In the genomic region with DNA sequence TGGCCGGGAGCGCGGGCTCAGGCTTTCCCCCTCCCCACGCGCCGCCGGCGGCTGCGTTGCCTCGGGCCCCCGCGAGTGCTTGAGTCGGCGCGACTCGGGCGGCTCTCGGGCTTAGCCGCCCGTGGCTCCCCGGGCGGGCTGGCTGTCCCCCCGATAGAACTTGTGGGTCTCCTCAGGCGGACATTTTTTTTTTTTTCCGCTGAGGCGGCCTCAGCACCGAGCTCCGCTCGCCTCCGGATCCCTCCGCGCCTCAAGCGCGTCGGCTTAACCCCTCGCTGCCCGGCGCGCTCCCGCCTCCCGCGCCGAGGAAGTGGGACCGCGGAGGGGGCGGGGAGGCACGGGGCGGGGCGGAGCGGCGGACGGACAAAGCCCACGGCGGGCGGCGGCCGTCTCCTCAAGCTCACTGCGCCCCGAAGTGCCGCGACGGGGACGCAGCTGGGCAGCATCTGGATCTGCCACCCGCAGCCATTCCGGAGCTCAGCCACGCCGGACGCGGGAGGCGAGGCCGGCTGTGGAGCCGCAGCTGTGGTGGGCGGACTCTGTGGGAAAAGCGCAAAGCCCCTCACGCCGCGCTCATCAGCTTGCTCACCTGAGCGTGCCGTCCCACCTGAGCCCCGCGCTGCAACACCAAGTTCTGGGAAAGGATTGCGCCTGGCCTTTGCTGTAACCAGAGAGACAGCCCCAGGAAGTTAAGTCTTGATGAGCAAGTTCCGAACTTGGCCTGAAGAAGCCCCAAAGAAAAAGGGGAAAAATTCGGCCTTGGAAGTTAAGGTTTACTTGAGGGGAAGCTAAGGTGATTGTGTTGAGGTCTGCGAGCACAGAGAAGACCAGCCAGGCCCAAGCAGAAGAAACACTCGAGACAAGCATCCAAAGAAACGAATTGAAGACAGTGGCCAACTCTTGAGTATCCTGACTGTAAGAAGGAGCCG, we compare ENCODE assay signal across 8 mouse cellular contexts. TPM values are rescaled to one million over a fixed set of nuclear protein-coding genes. Genes with fewer than 3 reads are reported as not detected.
DNase-seq lines count a peak whose midpoint lies in the region; ATAC-seq and TF ChIP-seq lines count a peak whose summit lies in the region.

A gene (minus strand): TSS at position 250 of the 929 bp plus-strand sequence.

- peak; percentile 75 for ATAC-seq in Patski
- peak; percentile 89 for ATAC-seq in hindbrain, embryonic 11.5 days (ENCODE audit: low FRiP score)

- in situ Hi-C loops in Patski (cut with MboI; ENCODE audit: low pct_unique_long_range_greater_than_20kb) = loop anchor here (25.0 kb wide), 1 partner anchor 275 kb away; no protein-coding TSS in a partner anchor

- H3K4me1 ChIP-seq in hindbrain, embryonic 11.5 days (replicated peaks; ENCODE audit: control insufficient read depth, insufficient read depth, low read length) = no peaks in the 10 kb centered on the region

- POLR2A ChIA-PET in Patski (lab: Charles Lee) = interaction anchor here (0.9 to 5.2 kb wide), 3 partner anchors 9 to 81 kb away, joined by 3 to 25 read pairs (median 3); no protein-coding TSS in a partner anchor

- H3K9me3 ChIP-seq in hindbrain, embryonic 11.5 days (ENCODE audit: control insufficient read depth, low read length) = no peaks in the 10 kb centered on the region

- H3K4me3 ChIP-seq in hindbrain, embryonic 11.5 days (ENCODE audit: low read depth, low read length) = peak within 1 kb of the TSS; percentile 99

- peak within 1 kb of the TSS; percentile 69 for H3K4me2 ChIP-seq in hindbrain, embryonic 11.5 days (replicated peaks; ENCODE audit: low read depth, low read length)

- H3K27me3 ChIP-seq in Patski = no peaks in the 10 kb centered on the region
- H3K27me3 ChIP-seq in hindbrain, embryonic 11.5 days (ENCODE audit: control insufficient read depth, insufficient read depth, low read length) = no peaks in the 10 kb centered on the region

- WGBS in hindbrain, embryonic 11.5 days = 2% methylated on average over 56 of the region's 88 CpGs

- peak within 1 kb of the TSS; percentile 97 for H3K27ac ChIP-seq in hindbrain, embryonic 11.5 days (ENCODE audit: low read depth, low read length)

- TF ChIP-seq CTCF in Patski (IDR thresholded peaks at IDR 0.05) = no peak

- no peak for DNase-seq in Patski (ENCODE audit: low read depth, low spot score)
- peak; percentile 86 for DNase-seq in cerebellum, adult 9-11 months
- DNase-seq in frontal cortex, postnatal 10 days (ENCODE audit: low spot score in 2 of 2) = peak; percentile 79 to 85
- DNase-seq in hindbrain, embryonic 11.5 days (ENCODE audit: low spot score) = peak; percentile 96
- DNase-seq in layer of hippocampus, postnatal 14 days (ENCODE audit: low spot score in 2 of 2) = peak; percentile 87 to 88
- peak; percentile 92 for DNase-seq in lung, postnatal 10 days
- DNase-seq in ovary, postnatal 14 days (ENCODE audit: low spot score) = peak; percentile 74
- DNase-seq in thymus, postnatal 14 days = peak; percentile 92

- no peaks in the 10 kb centered on the region for H3K36me3 ChIP-seq in hindbrain, embryonic 11.5 days (ENCODE audit: control insufficient read depth, insufficient read depth, low read length)

- CTCF ChIA-PET in Patski (lab: Charles Lee) = interaction anchor here (1.3 to 1.6 kb wide), 2 partner anchors 80 to 297 kb away, joined by 3 read pairs; no protein-coding TSS in a partner anchor

- peak within 1 kb of the TSS; percentile 100 for H3K9ac ChIP-seq in hindbrain, embryonic 11.5 days (ENCODE audit: low read depth, low read length)

RNA-seq across cellular contexts. Expression of the gene that starts here (rescaled TPM):
- polyA plus RNA-seq in Patski (2021) = 85.9 TPM
- 215 and 227 TPM in 2 replicates for polyA plus RNA-seq in hindbrain, embryonic 11.5 days (2014; fragmentation: Nextera tagmentation; extraction: Ambion mirVana)
- total RNA-seq in layer of hippocampus, postnatal 14 days (2021) = 10 to 100 TPM; 63.7 to 67.7 TPM
